Mouse (Mus musculus): ENCODE results near the gene Nup205. TPM values are rescaled to one million over a fixed set of nuclear protein-coding genes. Genes with fewer than 3 reads are reported as not detected.

Gene Nup205
- polyA plus RNA-seq, 1 experiment from 2014 or later: 55.8 TPM

- peaks cover 3% of the 10 kb centered on the region for H3K36me3 ChIP-seq (replicated peaks; ENCODE audit: control insufficient read depth, insufficient read depth, low read depth, low read length)
- no peak overlapping the region for H3K9ac ChIP-seq (replicated peaks; ENCODE audit: low read length)
- H3K27ac ChIP-seq (replicated peaks; ENCODE audit: low read depth, low read length): no peak overlapping the region
- H3K27me3 ChIP-seq (ENCODE audit: control insufficient read depth, insufficient read depth, low read length): no peaks in the 10 kb centered on the region
- H3K4me2 ChIP-seq (ENCODE audit: low read depth, low read length): no peak overlapping the region
- H3K4me3 ChIP-seq (ENCODE audit: low read depth, low read length): no peak overlapping the region
- ATAC-seq (replicated peaks; ENCODE audit: insufficient number of reproducible peaks, low FRiP score, low TSS enrichment, low read depth): no peak
- no peak for DNase-seq (ENCODE audit: low spot score)
- 84% methylated on average over 5 of the region's 5 CpGs for WGBS
- H3K4me1 ChIP-seq (ENCODE audit: control insufficient read depth, insufficient read depth, low read length): peaks cover under 1% of the 10 kb centered on the region; the same call in 1 of the 2 replicates
- no peaks in the 10 kb centered on the region for H3K9me3 ChIP-seq (replicated peaks; ENCODE audit: control insufficient read depth, low read length)
Observed at GRCm38 (mm10) chr6:35259526-35259925, 82.3 kb downstream of the Nup205 start.

GRCm38 (mm10) chr6:35260531-35260930 lies 83.3 kb downstream of the Nup205 start:
- Histone ChIP-seq H3K27ac (replicated peaks; ENCODE audit: low read depth, low read length) (no peak overlapping the region), H3K4me2 (ENCODE audit: low read depth, low read length) (no peak overlapping the region), H3K36me3 (replicated peaks; ENCODE audit: control insufficient read depth, insufficient read depth, low read depth, low read length) (peaks cover 3% of the 10 kb centered on the region), H3K27me3 (ENCODE audit: control insufficient read depth, insufficient read depth, low read length) (no peaks in the 10 kb centered on the region), H3K4me1 (ENCODE audit: control insufficient read depth, insufficient read depth, low read length) (no peaks in the 10 kb centered on the region), H3K9ac (replicated peaks; ENCODE audit: low read length) (no peak overlapping the region), H3K4me3 (ENCODE audit: low read depth, low read length) (no peak overlapping the region), H3K9me3 (replicated peaks; ENCODE audit: control insufficient read depth, low read length) (no peaks in the 10 kb centered on the region)
- WGBS: 85% methylated on average over 7 of the region's 7 CpGs
- no peak for DNase-seq (ENCODE audit: low spot score)
- ATAC-seq (replicated peaks; ENCODE audit: insufficient number of reproducible peaks, low FRiP score, low TSS enrichment, low read depth): no peak

GRCm38 (mm10) chr6:35265580-35266278 lies 88.5 kb downstream of the Nup205 start:
- Histone ChIP-seq H3K27ac (replicated peaks; ENCODE audit: low read depth, low read length) (no peak overlapping the region), H3K9me3 (replicated peaks; ENCODE audit: control insufficient read depth, low read length) (no peaks in the 10 kb centered on the region)
- 86% methylated on average over 15 of the region's 15 CpGs for WGBS

GRCm38 (mm10) chr6:35268711-35269110 lies 91.5 kb downstream of the Nup205 start:
- WGBS: 95% methylated on average over 13 of the region's 13 CpGs
- H3K4me2 ChIP-seq (ENCODE audit: low read depth, low read length): no peak overlapping the region
- H3K4me3 ChIP-seq (ENCODE audit: low read depth, low read length): no peak overlapping the region
- no peaks in the 10 kb centered on the region for H3K36me3 ChIP-seq (replicated peaks; ENCODE audit: control insufficient read depth, insufficient read depth, low read depth, low read length)
- no peaks in the 10 kb centered on the region for H3K27me3 ChIP-seq (ENCODE audit: control insufficient read depth, insufficient read depth, low read length)
- DNase-seq (ENCODE audit: low spot score): no peak
- no peak for ATAC-seq (replicated peaks; ENCODE audit: insufficient number of reproducible peaks, low FRiP score, low TSS enrichment, low read depth)
- H3K9me3 ChIP-seq (replicated peaks; ENCODE audit: control insufficient read depth, low read length): no peaks in the 10 kb centered on the region
- no peaks in the 10 kb centered on the region for H3K4me1 ChIP-seq (ENCODE audit: control insufficient read depth, insufficient read depth, low read length)
- no peak overlapping the region for H3K27ac ChIP-seq (replicated peaks; ENCODE audit: low read depth, low read length)
- no peak overlapping the region for H3K9ac ChIP-seq (replicated peaks; ENCODE audit: low read length)

More at GRCm38 (mm10) chr6:35265580-35266278, 88.5 kb downstream of the Nup205 start:
- Histone ChIP-seq H3K4me3 (ENCODE audit: low read depth, low read length) (no peak overlapping the region), H3K4me1 (ENCODE audit: control insufficient read depth, insufficient read depth, low read length) (no peaks in the 10 kb centered on the region), H3K36me3 (replicated peaks; ENCODE audit: control insufficient read depth, insufficient read depth, low read depth, low read length) (peaks cover 3% of the 10 kb centered on the region), H3K9ac (replicated peaks; ENCODE audit: low read length) (no peak overlapping the region), H3K4me2 (ENCODE audit: low read depth, low read length) (no peak overlapping the region), H3K27me3 (ENCODE audit: control insufficient read depth, insufficient read depth, low read length) (no peaks in the 10 kb centered on the region)
- no peak for DNase-seq (ENCODE audit: low spot score)
- no peak for ATAC-seq (replicated peaks; ENCODE audit: insufficient number of reproducible peaks, low FRiP score, low TSS enrichment, low read depth)

- no peak for DNase-seq (ENCODE audit: low spot score)
- 77% methylated on average over 13 of the region's 13 CpGs for WGBS
- H3K27me3 ChIP-seq (ENCODE audit: control insufficient read depth, insufficient read depth, low read length): no peaks in the 10 kb centered on the region
- H3K27ac ChIP-seq (replicated peaks; ENCODE audit: low read depth, low read length): no peak overlapping the region
- no peaks in the 10 kb centered on the region for H3K4me1 ChIP-seq (ENCODE audit: control insufficient read depth, insufficient read depth, low read length)
- H3K9me3 ChIP-seq (replicated peaks; ENCODE audit: control insufficient read depth, low read length): no peaks in the 10 kb centered on the region
- H3K9ac ChIP-seq (replicated peaks; ENCODE audit: low read length): no peak overlapping the region
- no peaks in the 10 kb centered on the region for H3K36me3 ChIP-seq (replicated peaks; ENCODE audit: control insufficient read depth, insufficient read depth, low read depth, low read length)
- no peak overlapping the region for H3K4me2 ChIP-seq (ENCODE audit: low read depth, low read length)
- no peak overlapping the region for H3K4me3 ChIP-seq (ENCODE audit: low read depth, low read length)
- ATAC-seq (replicated peaks; ENCODE audit: insufficient number of reproducible peaks, low FRiP score, low TSS enrichment, low read depth): no peak
Observed at GRCm38 (mm10) chr6:35269643-35270042, 92.4 kb downstream of the Nup205 start.

- Histone ChIP-seq H3K27me3 (ENCODE audit: control insufficient read depth, insufficient read depth, low read length) (no peaks in the 10 kb centered on the region), H3K9me3 (replicated peaks; ENCODE audit: control insufficient read depth, low read length) (no peaks in the 10 kb centered on the region), H3K4me1 (ENCODE audit: control insufficient read depth, insufficient read depth, low read length) (no peaks in the 10 kb centered on the region), H3K4me2 (ENCODE audit: low read depth, low read length) (no peak overlapping the region), H3K36me3 (replicated peaks; ENCODE audit: control insufficient read depth, insufficient read depth, low read depth, low read length) (no peaks in the 10 kb centered on the region), H3K4me3 (ENCODE audit: low read depth, low read length) (no peak overlapping the region), H3K27ac (replicated peaks; ENCODE audit: low read depth, low read length) (no peak overlapping the region), H3K9ac (replicated peaks; ENCODE audit: low read length) (no peak overlapping the region)
- ATAC-seq (replicated peaks; ENCODE audit: insufficient number of reproducible peaks, low FRiP score, low TSS enrichment, low read depth): no peak
- 91% methylated on average over 12 of the region's 12 CpGs for WGBS
- no peak for DNase-seq (ENCODE audit: low spot score)
Observed at GRCm38 (mm10) chr6:35271094-35271855, 94.1 kb downstream of the Nup205 start.

- Histone ChIP-seq H3K27me3 (ENCODE audit: control insufficient read depth, insufficient read depth, low read length) (no peaks in the 10 kb centered on the region), H3K4me2 (ENCODE audit: low read depth, low read length) (no peak overlapping the region), H3K4me1 (ENCODE audit: control insufficient read depth, insufficient read depth, low read length) (no peaks in the 10 kb centered on the region), H3K9me3 (replicated peaks; ENCODE audit: control insufficient read depth, low read length) (no peaks in the 10 kb centered on the region), H3K36me3 (replicated peaks; ENCODE audit: control insufficient read depth, insufficient read depth, low read depth, low read length) (no peaks in the 10 kb centered on the region), H3K4me3 (ENCODE audit: low read depth, low read length) (no peak overlapping the region), H3K27ac (replicated peaks; ENCODE audit: low read depth, low read length) (no peak overlapping the region), H3K9ac (replicated peaks; ENCODE audit: low read length) (no peak overlapping the region)
- DNase-seq (ENCODE audit: low spot score) (no peak), ATAC-seq (replicated peaks; ENCODE audit: insufficient number of reproducible peaks, low FRiP score, low TSS enrichment, low read depth) (no peak)
- 87% methylated on average over 20 of the region's 20 CpGs for WGBS
Observed at GRCm38 (mm10) chr6:35271868-35272765, 94.9 kb downstream of the Nup205 start.
